Mouse (Mus musculus): ENCODE measurements at regions not wholly inside any gene's neighbourhood (a gene's known extent, or its start where the extent isn't known, plus 50 kb on each side); places are given as distances from the start of the nearest gene placed in this dataset.
"Not testable (repeated sequence)": the region's sequence is repeated elsewhere in the genome, so short reads cannot be mapped to it uniquely, and the experiment has no call there.

GRCm38 (mm10) chr14:33691690-33692089, 102.7 kb downstream of the Ptpn20 start:
- DNase-seq (ENCODE audit: low spot score) = no peak

GRCm38 (mm10) chr14:33694224-33694623, 105.2 kb downstream of the Ptpn20 start:
- no peak for DNase-seq (ENCODE audit: low spot score)

GRCm38 (mm10) chr14:33695362-33695982, 106.5 kb downstream of the Ptpn20 start:
- DNase-seq (ENCODE audit: low spot score) = peak; percentile 75

- no peak for DNase-seq (ENCODE audit: low spot score)
Observed at GRCm38 (mm10) chr14:33696817-33697216, 107.8 kb downstream of the Ptpn20 start.

GRCm38 (mm10) chr14:33699777-33700438, 110.9 kb downstream of the Ptpn20 start:
- DNase-seq (ENCODE audit: low spot score) = no peak

- DNase-seq (ENCODE audit: low spot score) = no peak
Observed at GRCm38 (mm10) chr14:33707661-33708297, 118.8 kb downstream of the Ptpn20 start.

- no peak for DNase-seq (ENCODE audit: low spot score)
Observed at GRCm38 (mm10) chr14:33708298-33708665, 119.3 kb downstream of the Ptpn20 start.

- DNase-seq (ENCODE audit: low spot score) = no peak
Observed at GRCm38 (mm10) chr14:33712458-33712857, 123.5 kb downstream of the Ptpn20 start.

- DNase-seq (ENCODE audit: low spot score) = no peak
Observed at GRCm38 (mm10) chr14:33719651-33720050, 130.6 kb downstream of the Ptpn20 start.

- not testable (repeated sequence) for DNase-seq (ENCODE audit: low spot score)
Observed at GRCm38 (mm10) chr14:33722379-33723145, 133.6 kb downstream of the Ptpn20 start.

GRCm38 (mm10) chr14:33726500-33726899, 137.5 kb downstream of the Ptpn20 start:
- no peak for DNase-seq (ENCODE audit: low spot score)

GRCm38 (mm10) chr14:33729115-33729884, 140.3 kb downstream of the Ptpn20 start:
- DNase-seq (ENCODE audit: low spot score) = no peak

- no peak for DNase-seq (ENCODE audit: low spot score)
Observed at GRCm38 (mm10) chr14:33732698-33733097, 143.7 kb downstream of the Ptpn20 start.

GRCm38 (mm10) chr14:33734446-33735043, 145.5 kb downstream of the Ptpn20 start:
- no peak for DNase-seq (ENCODE audit: low spot score)

GRCm38 (mm10) chr14:33735653-33736052, 146.6 kb downstream of the Ptpn20 start:
- DNase-seq (ENCODE audit: low spot score) = peak; percentile 20

GRCm38 (mm10) chr14:33746181-33746580, 157.2 kb downstream of the Ptpn20 start:
- no peak for DNase-seq (ENCODE audit: low spot score)

- DNase-seq (ENCODE audit: low spot score) = no peak
Observed at GRCm38 (mm10) chr14:33759656-33760055, 163.7 kb upstream of the Gdf10 start.

GRCm38 (mm10) chr14:33763641-33764046, 159.7 kb upstream of the Gdf10 start:
- no peak for DNase-seq (ENCODE audit: low spot score)

- no peak for DNase-seq (ENCODE audit: low spot score)
Observed at GRCm38 (mm10) chr14:33765767-33766166, 157.6 kb upstream of the Gdf10 start.

GRCm38 (mm10) chr14:33772374-33772773, 151.0 kb upstream of the Gdf10 start:
- no peak for DNase-seq (ENCODE audit: low spot score)

- DNase-seq (ENCODE audit: low spot score) = no peak
Observed at GRCm38 (mm10) chr14:33789556-33789955, 133.8 kb upstream of the Gdf10 start.
